Mouse (Mus musculus) kidney, adult 18-20 months (tissue): ENCODE measurements around the gene Mmp23.
"Not testable (repeated sequence)": the region's sequence is repeated elsewhere in the genome, so short reads cannot be mapped to it uniquely, and the experiment has no call there.

ENCODE experiments used
- DNase-seq: peaks from one replicate; pipeline ENCODE4 v3.0.0; 2021

Mmp23 gene

GRCm38 (mm10) chr4:155654456-155655298 is 1.5 kb upstream of the Mmp23 start:
- DNase-seq, result peak; percentile 41

DNA sequence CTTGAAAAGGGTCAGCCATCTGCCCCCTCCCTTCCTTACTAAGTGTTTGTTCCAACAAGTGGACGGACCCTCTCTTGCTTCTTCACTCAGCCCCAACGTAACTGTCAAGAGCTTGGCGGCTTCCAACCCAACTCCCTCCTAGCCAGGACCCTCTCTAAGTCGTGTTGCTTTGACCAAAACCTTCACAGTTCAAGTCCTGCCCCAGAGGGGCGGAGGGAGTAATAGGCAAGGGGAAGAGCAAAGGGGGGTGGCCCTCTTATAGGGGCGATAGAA is 935 bp upstream of the Mmp23 start:
- DNase-seq, result no peak

DNA sequence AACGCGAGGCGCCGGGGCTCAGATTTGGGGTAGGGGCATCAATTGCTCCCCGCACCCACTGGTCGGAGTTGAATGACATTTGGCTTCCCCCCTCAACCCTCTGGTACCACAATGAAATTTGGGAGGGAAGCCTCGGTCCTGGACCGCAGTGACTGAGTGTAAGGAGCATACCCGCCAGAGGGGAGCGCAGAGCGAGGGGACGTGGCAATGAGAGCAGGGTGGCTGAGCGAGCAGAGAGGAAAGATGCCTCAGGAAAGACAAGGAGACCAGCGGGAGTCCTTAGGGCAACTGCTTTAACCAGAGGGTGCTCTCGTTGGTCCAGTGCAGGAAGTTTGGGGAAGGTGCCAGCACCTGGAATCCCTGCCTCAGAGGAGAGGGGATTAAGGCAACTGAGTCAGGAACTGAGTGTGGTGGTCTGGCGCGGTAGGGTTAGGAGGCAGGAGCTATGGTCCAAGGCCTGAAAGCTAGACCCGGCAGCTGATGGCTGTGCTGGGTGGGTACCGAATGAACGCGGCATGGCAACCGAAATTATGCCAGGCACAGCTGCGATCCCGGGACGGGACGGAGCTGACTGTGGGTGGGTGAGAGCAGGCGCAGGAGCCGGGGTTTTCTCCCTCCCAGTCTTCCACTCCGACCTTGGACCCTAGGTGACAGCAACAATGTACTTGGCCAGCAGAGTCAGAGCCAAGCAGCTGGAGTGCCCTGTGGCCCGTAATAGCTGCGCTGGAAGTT is 433 bp upstream of the Mmp23 start:
- peak; percentile 23 for DNase-seq

DNA sequence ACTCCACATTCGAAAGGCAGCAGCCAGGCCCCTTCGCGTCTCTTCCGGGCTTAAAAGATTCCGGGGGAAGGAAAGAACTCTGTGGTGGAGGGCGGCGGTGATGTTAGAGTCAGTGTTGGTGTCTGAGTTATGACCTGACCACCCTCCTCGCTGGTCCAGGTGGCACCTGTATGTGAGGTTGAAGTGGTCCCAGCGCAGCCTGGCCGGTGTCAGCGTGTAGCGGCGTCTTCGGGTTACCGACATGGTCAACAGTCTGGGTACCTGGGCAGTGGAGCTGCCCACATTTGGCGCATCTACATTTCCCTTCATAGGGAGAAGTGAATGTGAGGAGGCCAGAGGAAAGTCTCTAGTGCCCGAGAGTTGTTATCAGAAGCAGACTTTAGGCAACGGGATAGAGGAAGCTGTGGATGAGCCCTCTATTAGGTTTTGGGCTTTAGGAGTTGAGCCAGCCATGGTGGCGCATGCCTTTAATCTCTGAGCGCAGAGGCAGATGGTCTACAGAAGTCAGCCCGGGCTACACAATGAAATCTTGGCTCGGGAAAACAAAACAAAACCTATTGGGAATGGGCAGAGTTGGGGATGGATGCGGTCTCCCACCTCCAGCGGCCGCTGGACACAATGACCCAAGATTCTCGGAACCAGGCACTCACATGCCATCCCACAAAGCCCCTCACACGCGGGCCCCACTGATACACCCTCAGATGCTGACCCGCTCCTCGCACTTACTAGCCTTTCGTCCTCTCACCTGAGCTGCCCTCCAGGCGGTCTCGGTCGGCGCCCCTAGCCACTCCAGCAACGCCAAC is 700 bp downstream of the Mmp23 start:
- no peak for DNase-seq

DNA sequence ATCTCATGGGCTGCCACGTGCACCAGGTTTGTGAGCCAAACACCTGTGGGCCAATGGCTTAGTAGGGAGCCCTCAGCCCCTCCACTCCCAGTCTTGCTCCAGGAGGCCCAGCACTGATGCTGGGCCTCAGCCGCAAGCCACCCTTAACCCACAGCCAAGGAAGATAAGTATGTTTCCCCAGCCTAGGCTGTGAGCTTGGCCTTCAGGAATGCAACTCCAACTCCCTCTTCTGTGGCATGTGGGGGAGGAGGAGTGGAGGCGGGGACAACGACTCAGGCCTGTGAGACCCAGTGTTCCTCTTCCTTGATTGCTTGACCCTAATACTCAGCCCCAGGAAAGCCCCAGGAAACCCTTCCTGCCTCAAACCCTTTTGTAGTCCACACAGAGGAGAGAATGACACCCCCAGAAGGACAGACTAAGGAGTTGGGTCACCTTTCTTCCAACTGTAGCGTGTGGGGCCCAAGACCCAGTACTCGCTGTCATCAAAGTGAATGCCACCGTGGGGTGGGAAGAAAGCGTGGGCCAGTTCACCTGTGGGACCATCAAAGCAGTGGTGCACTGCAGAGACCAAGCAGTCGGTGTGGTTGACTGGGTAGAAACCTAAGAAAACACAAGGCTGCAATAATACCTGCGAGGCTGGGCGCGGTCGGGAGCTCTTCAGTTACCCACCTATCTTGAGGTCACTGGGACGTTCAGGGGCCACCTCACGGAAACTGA is 1.5 kb downstream of the Mmp23 start:
- no peak for DNase-seq

DNA sequence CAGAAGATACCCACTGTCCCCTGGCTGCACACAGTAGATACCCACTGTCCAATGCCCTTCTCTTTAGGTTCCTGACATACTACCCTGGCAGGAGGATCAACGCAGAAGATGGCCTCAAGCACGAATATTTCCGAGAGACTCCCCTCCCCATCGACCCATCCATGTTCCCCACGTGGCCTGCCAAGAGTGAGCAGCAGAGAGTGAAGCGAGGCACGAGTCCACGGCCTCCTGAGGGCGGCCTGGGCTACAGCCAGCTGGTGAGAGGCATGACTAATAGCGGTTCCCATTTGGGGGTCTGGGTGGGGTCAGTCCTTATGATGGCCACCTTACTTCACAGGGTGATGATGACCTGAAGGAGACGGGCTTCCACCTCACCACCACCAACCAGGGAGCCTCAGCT is 3.8 kb downstream of the Mmp23 start:
- DNase-seq, result no peak

- no peak for DNase-seq
Observed at GRCm38 (mm10) chr4:155645721-155646120, 7.5 kb downstream of the Mmp23 start.

GRCm38 (mm10) chr4:155645308-155645707 is 7.9 kb downstream of the Mmp23 start, which contains the start of gene Gm10563:
TSS of gene Gm10563 (minus strand) at chr4:155645408.
- DNase-seq, result not testable (repeated sequence)

- no peak for DNase-seq
Observed at GRCm38 (mm10) chr4:155643531-155643930, 9.7 kb downstream of the Mmp23 start.

GRCm38 (mm10) chr4:155635766-155636499 is 17.3 kb downstream of the Mmp23 start:
- DNase-seq, result no peak

DNA sequence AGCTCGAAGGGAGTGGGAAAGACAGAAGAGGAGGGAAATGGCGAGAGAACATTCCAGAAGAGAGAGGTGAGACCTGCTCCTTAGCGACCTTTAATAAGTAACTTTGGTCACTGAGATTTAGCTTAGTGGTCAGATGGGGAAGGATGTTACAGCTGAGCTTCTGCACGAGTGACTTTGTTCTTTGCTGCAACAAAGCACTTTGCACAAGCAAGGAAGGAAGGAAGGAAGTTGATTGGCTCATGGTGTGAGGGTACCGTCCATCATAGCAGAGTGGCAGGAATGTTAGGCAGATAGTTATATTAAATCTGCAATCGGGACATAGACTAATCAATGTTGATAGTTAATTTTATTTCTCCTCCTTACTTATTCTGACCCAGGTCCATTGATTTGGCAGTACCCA is 22.9 kb downstream of the Mmp23 start:
- no peak for DNase-seq

DNA sequence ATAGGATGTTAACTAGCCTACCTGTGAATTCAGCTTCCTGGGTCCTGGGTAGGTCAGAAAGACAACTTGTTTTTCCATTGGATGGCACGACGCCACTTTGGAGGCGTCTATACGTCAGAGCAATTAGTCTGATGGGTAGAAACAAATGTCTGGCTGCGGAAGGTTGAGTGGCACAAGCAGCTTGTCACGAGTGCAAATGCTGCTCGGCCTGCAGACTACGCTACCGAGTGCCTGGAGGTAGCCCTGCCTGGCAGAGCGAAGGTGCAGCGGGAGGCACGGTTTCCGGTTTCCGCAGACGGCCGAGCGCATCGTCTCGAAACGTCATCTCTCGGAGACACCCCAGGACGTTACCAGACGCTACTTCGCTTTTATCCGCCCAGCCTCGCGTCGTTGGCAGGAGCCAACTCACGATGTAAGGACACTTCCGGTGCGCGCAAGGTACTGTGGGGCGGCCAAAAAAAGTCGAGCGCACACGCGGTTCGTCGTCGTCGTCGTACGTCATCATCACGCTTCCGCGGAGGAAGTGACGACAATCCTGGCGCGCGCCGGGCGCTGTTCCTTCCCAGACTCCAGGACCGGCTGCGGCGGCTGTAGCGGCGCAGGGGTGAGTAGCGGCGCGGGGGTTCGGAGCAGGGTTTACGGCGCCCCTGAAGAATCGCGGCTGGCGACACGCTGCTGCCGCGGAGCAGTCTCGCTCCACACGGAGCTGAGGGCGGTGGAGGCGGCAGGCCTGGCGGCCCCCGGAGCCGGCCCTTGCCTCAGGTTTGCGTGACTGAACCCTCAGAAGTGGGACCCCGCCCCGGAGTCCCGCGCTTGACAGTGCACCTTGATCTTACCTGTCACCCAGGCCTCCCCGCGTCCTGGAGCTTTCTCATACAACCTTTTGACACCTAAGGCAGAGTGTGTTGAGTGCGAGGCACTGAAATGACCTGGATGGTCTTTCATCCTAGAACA is 28.6 kb downstream of the Mmp23 start, which contains the start of gene Cdk11b:
TSS of gene Cdk11b (plus strand) at position 517 of the 954 bp plus-strand sequence.
- DNase-seq, result peak; percentile 94

DNA sequence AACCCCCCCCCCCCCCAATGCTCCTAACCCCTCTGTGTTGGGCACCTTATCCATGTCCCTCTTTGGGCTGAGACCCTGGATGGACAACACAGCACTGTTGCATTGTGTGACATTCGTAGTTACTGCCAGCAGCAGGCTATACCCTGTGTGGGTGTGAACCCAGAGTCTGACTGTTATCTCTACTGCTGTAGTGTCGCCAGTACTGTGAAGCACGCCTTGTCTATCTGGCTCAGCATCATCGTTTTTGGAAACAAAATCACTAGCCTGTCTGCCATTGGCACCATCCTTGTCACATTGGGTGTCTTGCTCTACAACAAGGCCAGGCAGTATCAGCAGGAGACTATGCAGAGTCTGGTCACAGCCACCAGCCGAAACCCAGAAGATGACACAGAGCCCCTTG is 34.9 kb downstream of the Mmp23 start:
- no peak for DNase-seq

DNA sequence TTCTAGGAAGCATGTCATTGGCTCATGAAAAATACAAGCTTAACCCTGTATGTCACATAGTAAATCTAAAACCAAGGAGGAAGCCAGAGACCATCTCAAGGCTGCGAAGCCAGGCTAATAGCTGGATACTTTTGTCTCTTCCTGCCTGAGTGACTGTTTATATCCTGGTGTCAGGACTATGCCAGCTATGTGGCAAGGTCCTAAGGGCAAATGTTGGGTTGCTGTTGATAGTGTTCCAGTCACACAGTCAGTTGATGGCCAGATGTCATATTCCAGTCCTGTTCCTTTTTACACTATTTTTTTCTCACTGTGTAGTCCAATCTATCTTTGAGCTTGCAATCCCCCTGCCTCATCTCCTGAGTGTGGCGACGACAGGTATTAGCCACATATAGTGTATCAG is 39.9 kb downstream of the Mmp23 start:
- DNase-seq, result no peak

GRCm38 (mm10) chr4:155611860-155612259 is 41.3 kb downstream of the Mmp23 start:
- no peak for DNase-seq

GRCm38 (mm10) chr4:155606825-155607224 is 46.4 kb downstream of the Mmp23 start:
- no peak for DNase-seq

- DNase-seq, result no peak
Observed at GRCm38 (mm10) chr4:155605132-155605531, 48.1 kb downstream of the Mmp23 start.

GRCm38 (mm10) chr4:155603801-155604200 is 49.4 kb downstream of the Mmp23 start:
- DNase-seq, result no peak

GRCm38 (mm10) chr4:155602753-155603152 is 50.4 kb downstream of the Mmp23 start:
- DNase-seq, result no peak

DNA sequence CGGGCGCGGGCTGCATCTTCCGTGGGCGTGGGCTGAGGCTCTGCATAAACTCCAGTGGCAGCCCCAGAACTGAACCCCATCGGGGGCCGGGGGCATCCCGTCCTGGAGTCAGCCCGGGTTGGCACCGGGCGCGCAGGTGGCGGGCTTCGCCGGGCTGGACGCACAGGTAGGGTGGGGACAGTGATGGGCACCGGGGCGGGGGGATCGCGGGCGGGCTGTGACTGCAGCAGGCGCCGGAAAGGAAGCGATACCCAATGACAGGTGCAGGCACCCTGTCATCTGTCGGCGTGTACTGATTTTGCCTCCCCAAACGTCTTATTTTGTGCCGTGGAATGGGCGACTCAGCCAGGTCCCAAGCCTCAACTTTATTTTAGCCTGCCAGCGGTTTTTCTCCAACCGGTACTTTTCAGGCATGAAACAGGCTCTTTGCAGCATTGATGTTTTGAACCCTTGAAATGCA is 51.2 kb downstream of the Mmp23 start:
- no peak for DNase-seq
